Mouse (Mus musculus) midbrain, embryonic 15.5 days (tissue): ENCODE measurements around the gene Pkd1. TPM values are rescaled to one million over a fixed set of nuclear protein-coding genes. Genes with fewer than 3 reads are reported as not detected.
A peak's percentile ranks its signal among the peaks of the same experiment; 100 is the strongest.

ENCODE experiments used
- ATAC-seq: fragments of 200-750 bp; cut with Nextera tagmentation; replicated peaks from 2 replicates; pipeline ENCODE4 v1.8.0; 2017; ENCODE audit warnings: moderate TSS enrichment
- H3K27ac ChIP-seq: fragments of 300-500 bp; sonication (generic); 2 replicates; pipeline ENCODE4 v1.5.1; 2015; ENCODE audit warnings: mild to moderate bottlenecking, inconsistent platforms
- H3K27me3 ChIP-seq: fragments of 300-500 bp; sonication (generic); replicated peaks from 2 replicates; pipeline ENCODE4 v1.6.1; 2015; ENCODE audit warnings: inconsistent platforms
- H3K36me3 ChIP-seq: fragments of 300-500 bp; sonication (generic); replicated peaks from 2 replicates; pipeline ENCODE4 v1.6.1; 2015; ENCODE audit warnings: inconsistent platforms
- H3K4me1 ChIP-seq: fragments of 300-500 bp; sonication (generic); 2 replicates; pipeline ENCODE4 v1.6.1; 2015; ENCODE audit warnings: inconsistent platforms
- H3K4me2 ChIP-seq: fragments of 300-500 bp; sonication (generic); 2 replicates; pipeline ENCODE4 v1.6.1; 2015; ENCODE audit warnings: inconsistent platforms, mild to moderate bottlenecking, moderate library complexity
- H3K4me3 ChIP-seq: fragments of 300-500 bp; sonication (generic); 2 replicates; pipeline ENCODE4 v1.5.1; 2015; ENCODE audit warnings: mild to moderate bottlenecking, inconsistent platforms
- H3K9ac ChIP-seq: fragments of 300-500 bp; sonication (generic); 2 replicates; pipeline ENCODE4 v1.6.1; 2015; ENCODE audit warnings: mild to moderate bottlenecking, inconsistent platforms
- H3K9me3 ChIP-seq: fragments of 300-500 bp; sonication (generic); 2 replicates; pipeline ENCODE4 v1.6.1; 2016; ENCODE audit warnings: inconsistent platforms
- WGBS: fragments of 180-500 bp; shearing (Covaris S2); methylation state at CpG from one replicate; pipeline ENCODE4 v1.1.7; 2015; ENCODE audit warnings: mixed read lengths; 5-methylcytosine and 5-hydroxymethylcytosine counted together
- polyA plus RNA-seq: library from polyadenylated mRNA; unstranded; fragments of >200 nt; fragmentation: Nextera tagmentation; extraction: Ambion mirVana; gene quantifications from 2 replicates; pipeline ENCODE4 v1.2.1, GENCODE M21; 2015

Gene Pkd1
- polyA plus RNA-seq, 1 experiment from 2014 or later: 29.0 TPM

- no peaks in the 10 kb centered on the region for H3K36me3 ChIP-seq
- H3K27ac ChIP-seq: peak overlapping the region; percentile 75
- no peaks in the 10 kb centered on the region for H3K27me3 ChIP-seq
- no peaks in the 10 kb centered on the region for H3K9me3 ChIP-seq
- H3K4me2 ChIP-seq: no peak overlapping the region
- no peak overlapping the region for H3K9ac ChIP-seq
- WGBS: 18% methylated on average over 4 of the region's 4 CpGs
- H3K4me3 ChIP-seq: no peak overlapping the region
- H3K4me1 ChIP-seq: peaks cover 22% of the 10 kb centered on the region
- ATAC-seq: no peak; the same call in 1 of the 2 replicates
Measured at GRCm38 (mm10) chr17:24558600-24559099, 9.0 kb downstream of the Pkd1 start.

GRCm38 (mm10) chr17:24559146-24559545 lies 9.5 kb downstream of the Pkd1 start:
- no peaks in the 10 kb centered on the region for H3K27me3 ChIP-seq
- no peaks in the 10 kb centered on the region for H3K36me3 ChIP-seq
- 51% methylated on average over 3 of the region's 3 CpGs for WGBS
- H3K9ac ChIP-seq: no peak overlapping the region
- no peaks in the 10 kb centered on the region for H3K9me3 ChIP-seq
- peak overlapping the region; percentile 75 for H3K27ac ChIP-seq
- ATAC-seq: no peak
- H3K4me2 ChIP-seq: no peak overlapping the region
- H3K4me3 ChIP-seq: no peak overlapping the region
- peaks cover 22% of the 10 kb centered on the region for H3K4me1 ChIP-seq

- H3K27me3 ChIP-seq: no peaks in the 10 kb centered on the region
- WGBS: 93% methylated on average over 5 of the region's 5 CpGs
- H3K9ac ChIP-seq: no peak overlapping the region
- no peaks in the 10 kb centered on the region for H3K9me3 ChIP-seq
- H3K4me1 ChIP-seq: peaks cover 22% of the 10 kb centered on the region
- H3K36me3 ChIP-seq: no peaks in the 10 kb centered on the region
- no peak for ATAC-seq
- no peak overlapping the region for H3K4me3 ChIP-seq
- H3K27ac ChIP-seq: no peak overlapping the region
- H3K4me2 ChIP-seq: no peak overlapping the region
Measured at GRCm38 (mm10) chr17:24560301-24561028, 10.8 kb downstream of the Pkd1 start.

- Histone ChIP-seq H3K27ac (no peak overlapping the region), H3K4me2 (no peak overlapping the region), H3K9ac (no peak overlapping the region), H3K4me1 (peaks cover 19% of the 10 kb centered on the region), H3K27me3 (no peaks in the 10 kb centered on the region), H3K4me3 (no peak overlapping the region), H3K9me3 (no peaks in the 10 kb centered on the region), H3K36me3 (no peaks in the 10 kb centered on the region)
- no peak for ATAC-seq
- 96% methylated on average over 2 of the region's 2 CpGs for WGBS
Measured at GRCm38 (mm10) chr17:24561592-24561991, 12.0 kb downstream of the Pkd1 start.

DNA sequence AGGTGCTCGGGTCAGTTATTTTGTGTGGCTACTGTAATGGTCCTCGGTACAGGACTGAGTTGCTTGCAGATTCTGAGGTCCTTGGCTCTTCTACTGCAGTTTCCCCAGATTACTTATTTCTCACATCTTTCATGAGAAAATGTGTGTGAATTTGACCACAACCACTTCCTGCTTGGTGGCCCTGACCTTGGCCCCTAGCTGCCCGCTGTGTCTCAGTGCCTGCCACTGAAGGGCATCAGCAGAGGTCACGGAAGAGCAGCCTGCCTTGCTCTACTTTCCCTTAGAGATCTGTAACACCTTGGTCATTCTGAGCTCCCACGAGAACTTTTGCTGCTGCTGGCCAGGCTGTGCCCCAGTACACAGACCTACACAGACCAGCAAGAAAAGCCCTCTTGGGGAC lies 14.0 kb downstream of the Pkd1 start:
- H3K9ac ChIP-seq: no peak overlapping the region
- no peak overlapping the region for H3K4me2 ChIP-seq
- no peaks in the 10 kb centered on the region for H3K27me3 ChIP-seq
- whole genome bisulfite sequencing: 89% methylated on average over 5 of the region's 5 CpGs
- ATAC-seq: no peak
- H3K27ac ChIP-seq: no peak overlapping the region
- peaks cover 14% of the 10 kb centered on the region for H3K4me1 ChIP-seq
- no peak overlapping the region for H3K4me3 ChIP-seq
- H3K9me3 ChIP-seq: no peaks in the 10 kb centered on the region
- H3K36me3 ChIP-seq: no peaks in the 10 kb centered on the region

GRCm38 (mm10) chr17:24564422-24564821 lies 14.8 kb downstream of the Pkd1 start:
- no peaks in the 10 kb centered on the region for H3K9me3 ChIP-seq
- no peak for ATAC-seq
- no peak overlapping the region for H3K4me2 ChIP-seq
- 90% methylated on average over 4 of the region's 4 CpGs for WGBS
- H3K4me3 ChIP-seq: no peak overlapping the region
- no peak overlapping the region for H3K9ac ChIP-seq
- no peaks in the 10 kb centered on the region for H3K27me3 ChIP-seq
- H3K36me3 ChIP-seq: peaks cover 7% of the 10 kb centered on the region; the same call in 1 of the 2 replicates
- H3K4me1 ChIP-seq: peaks cover 7% of the 10 kb centered on the region
- H3K27ac ChIP-seq: no peak overlapping the region

GRCm38 (mm10) chr17:24565092-24565491 lies 15.5 kb downstream of the Pkd1 start:
- H3K27ac ChIP-seq: no peak overlapping the region
- H3K27me3 ChIP-seq: no peaks in the 10 kb centered on the region
- no peak overlapping the region for H3K9ac ChIP-seq
- peaks cover 14% of the 10 kb centered on the region; the same call in 1 of the 2 replicates for H3K36me3 ChIP-seq
- no peak overlapping the region for H3K4me2 ChIP-seq
- no peaks in the 10 kb centered on the region for H3K9me3 ChIP-seq
- 86% methylated on average over 3 of the region's 3 CpGs for WGBS
- H3K4me1 ChIP-seq: peaks cover 5% of the 10 kb centered on the region; the same call in 1 of the 2 replicates
- ATAC-seq: no peak
- H3K4me3 ChIP-seq: no peak overlapping the region

GRCm38 (mm10) chr17:24565792-24566191 lies 16.2 kb downstream of the Pkd1 start:
- no peak overlapping the region for H3K4me2 ChIP-seq
- peaks cover 5% of the 10 kb centered on the region; the same call in 1 of the 2 replicates for H3K4me1 ChIP-seq
- H3K4me3 ChIP-seq: no peak overlapping the region
- H3K9me3 ChIP-seq: no peaks in the 10 kb centered on the region
- no peak overlapping the region for H3K9ac ChIP-seq
- ATAC-seq: peak; percentile 37; the same call in 1 of the 2 replicates
- peaks cover 14% of the 10 kb centered on the region; the same call in 1 of the 2 replicates for H3K36me3 ChIP-seq
- no peak overlapping the region for H3K27ac ChIP-seq
- no peaks in the 10 kb centered on the region for H3K27me3 ChIP-seq
- 67% methylated on average over 3 of the region's 3 CpGs for WGBS

- 69% methylated on average over 8 of the region's 8 CpGs for WGBS
- ATAC-seq: no peak
Measured at GRCm38 (mm10) chr17:24567034-24567779, 17.6 kb downstream of the Pkd1 start.

DNA sequence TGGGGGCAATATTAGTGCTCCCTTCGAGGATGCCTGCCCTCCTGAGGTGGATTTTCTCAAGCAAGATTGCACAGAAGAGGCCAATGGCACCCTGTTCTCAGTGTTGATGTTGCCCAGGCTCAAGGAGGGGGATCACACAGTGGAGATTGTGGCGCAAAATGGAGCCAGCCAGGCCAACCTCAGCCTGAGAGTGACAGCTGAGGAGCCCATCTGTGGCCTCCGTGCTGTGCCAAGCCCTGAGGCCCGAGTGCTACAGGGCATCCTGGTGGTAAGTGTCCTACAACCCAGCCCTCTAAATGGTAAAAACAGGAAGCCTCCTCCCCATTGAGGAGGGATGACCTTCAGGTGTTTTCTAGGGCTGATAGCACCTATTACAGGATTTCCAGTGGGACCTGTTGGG lies 20.2 kb downstream of the Pkd1 start:
- Histone ChIP-seq H3K9me3 (no peaks in the 10 kb centered on the region), H3K9ac (no peak overlapping the region), H3K4me2 (no peak overlapping the region), H3K36me3 (peaks cover 25% of the 10 kb centered on the region; the same call in 1 of the 2 replicates), H3K4me1 (peaks cover 5% of the 10 kb centered on the region; the same call in 1 of the 2 replicates), H3K27ac (no peak overlapping the region), H3K27me3 (no peaks in the 10 kb centered on the region), H3K4me3 (no peak overlapping the region)
- 96% methylated on average over 4 of the region's 4 CpGs for WGBS
- ATAC-seq: no peak

More at GRCm38 (mm10) chr17:24567034-24567779, 17.6 kb downstream of the Pkd1 start:
- Histone ChIP-seq H3K9me3 (no peaks in the 10 kb centered on the region), H3K4me3 (no peak overlapping the region), H3K9ac (no peak overlapping the region), H3K27me3 (no peaks in the 10 kb centered on the region), H3K36me3 (peaks cover 14% of the 10 kb centered on the region; the same call in 1 of the 2 replicates), H3K27ac (no peak overlapping the region), H3K4me1 (peaks cover 5% of the 10 kb centered on the region; the same call in 1 of the 2 replicates), H3K4me2 (no peak overlapping the region)

DNA sequence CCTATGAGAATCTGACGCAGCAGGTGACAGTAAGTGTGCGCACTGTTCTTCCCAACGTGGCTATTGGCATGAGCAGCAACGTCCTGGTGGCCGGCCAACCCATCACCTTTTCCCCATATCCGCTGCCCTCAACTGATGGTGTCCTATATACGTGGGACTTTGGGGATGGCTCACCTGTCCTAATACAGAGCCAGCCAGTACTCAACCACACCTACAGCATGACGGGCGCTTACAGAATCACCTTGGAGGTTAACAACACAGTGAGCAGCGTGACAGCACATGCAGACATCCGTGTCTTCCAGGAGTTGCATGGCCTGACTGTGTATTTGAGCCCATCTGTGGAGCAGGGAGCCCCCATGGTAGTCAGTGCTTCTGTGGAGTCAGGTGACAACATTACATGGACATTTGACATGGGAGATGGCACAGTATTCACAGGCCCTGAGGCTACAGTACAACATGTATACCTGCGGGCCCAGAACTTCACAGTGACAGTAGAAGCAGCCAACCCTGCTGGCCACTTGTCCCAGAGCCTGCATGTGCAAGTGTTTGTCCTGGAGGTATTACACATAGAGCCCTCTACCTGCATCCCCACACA lies 23.1 kb downstream of the Pkd1 start:
- Histone ChIP-seq H3K36me3 (peaks cover 31% of the 10 kb centered on the region; the same call in 1 of the 2 replicates), H3K9ac (no peak overlapping the region), H3K27ac (no peak overlapping the region), H3K9me3 (no peaks in the 10 kb centered on the region), H3K4me2 (no peak overlapping the region), H3K27me3 (no peaks in the 10 kb centered on the region), H3K4me3 (no peak overlapping the region), H3K4me1 (no peaks in the 10 kb centered on the region)
- WGBS: 97% methylated on average over 12 of the region's 12 CpGs
- ATAC-seq: no peak

- no peaks in the 10 kb centered on the region for H3K9me3 ChIP-seq
- H3K4me3 ChIP-seq: no peak overlapping the region
- no peak for ATAC-seq
- H3K4me2 ChIP-seq: no peak overlapping the region
- H3K27ac ChIP-seq: no peak overlapping the region
- peaks cover 37% of the 10 kb centered on the region; the same call in 1 of the 2 replicates for H3K36me3 ChIP-seq
- H3K9ac ChIP-seq: no peak overlapping the region
- no peaks in the 10 kb centered on the region for H3K27me3 ChIP-seq
- no peaks in the 10 kb centered on the region for H3K4me1 ChIP-seq
- 94% methylated on average over 9 of the region's 9 CpGs for WGBS
Measured at GRCm38 (mm10) chr17:24573811-24574210, 24.2 kb downstream of the Pkd1 start.
